Mouse (Mus musculus) heart, postnatal 25 days (tissue): ENCODE data around the gene Wipf2. TPM values are rescaled to one million over a fixed set of nuclear protein-coding genes. Genes with fewer than 3 reads are reported as not detected.

Experiments used
- DNase-seq: peaks from one replicate; pipeline ENCODE4 v3.0.0; 2022; ENCODE audit warnings: low spot score
- intact Hi-C: fragments of 180-260 bp; cut with DNase I; formaldehyde crosslinking; loops from one replicate; pipeline ENCODE4 v1.15.1; 2025
- total RNA-seq, 2 experiments: library from RNA; stranded (reverse); gene quantifications; 2 replicates each; pipeline ENCODE4 v1.2.3; 2021

The Wipf2 gene
- total RNA-seq, 2 experiments from 2014 or later: 7.8 to 11.2 TPM

- intact Hi-C loops: no loop called here
- DNase-seq: no peak
Observed at GRCm38 (mm10) chr11:98939084-98939952, 75.9 kb downstream of the Wipf2 start.

DNA sequence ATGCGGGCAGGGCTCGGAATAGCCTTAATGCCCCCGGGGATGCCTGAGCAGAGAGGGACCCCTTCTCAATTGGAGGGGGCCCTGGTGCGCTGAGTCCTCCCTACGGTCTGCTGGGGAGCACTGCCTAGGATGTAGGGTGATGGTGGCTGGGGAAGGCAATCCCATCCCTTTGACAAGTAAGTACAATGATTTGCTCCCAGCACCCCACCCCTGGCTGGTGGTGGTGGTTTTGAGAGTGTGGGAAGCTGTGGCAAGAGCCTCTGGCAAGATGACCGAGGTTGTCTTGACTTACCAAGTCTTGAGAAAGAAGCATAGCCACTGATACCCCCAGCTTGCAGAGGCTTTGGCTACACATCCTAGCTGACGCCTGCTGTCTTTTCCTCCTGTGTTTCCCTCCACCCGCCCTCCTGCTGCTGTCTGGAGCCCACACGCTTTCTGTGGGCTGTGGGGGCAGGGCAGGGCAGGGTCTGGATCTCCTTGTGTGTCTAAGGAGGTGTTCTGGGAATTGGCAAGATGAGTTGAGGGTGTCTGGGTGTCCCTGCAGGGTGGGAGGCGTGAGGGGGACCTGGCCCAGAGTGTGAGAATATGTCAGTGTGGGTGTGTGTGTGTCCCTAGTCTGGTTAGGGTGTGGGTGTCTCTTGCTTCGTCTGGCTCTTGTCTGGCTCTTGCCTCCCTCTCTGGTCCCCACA, 76.7 kb downstream of the Wipf2 start:
- intact Hi-C loops: no loop called here
- DNase-seq: no peak

DNA sequence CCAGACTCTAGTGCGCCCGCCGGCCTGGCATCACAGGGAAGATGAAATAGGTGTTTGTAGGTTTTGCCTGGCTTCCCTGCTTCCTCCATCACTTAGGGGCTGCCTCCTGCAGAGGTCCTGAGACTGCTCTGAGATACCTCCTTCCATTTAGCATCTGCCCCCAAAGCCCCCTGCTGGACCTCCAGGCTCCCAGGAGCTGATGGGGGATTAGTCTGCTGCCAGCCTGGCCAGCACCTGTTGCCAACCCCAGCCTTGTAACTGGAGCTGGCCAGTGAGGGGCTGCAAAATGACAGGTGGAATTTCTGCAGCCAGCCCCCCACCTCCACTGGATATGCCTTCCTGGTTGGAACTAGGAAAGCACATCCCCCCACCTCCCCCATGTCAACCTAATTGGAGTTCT, 77.3 kb downstream of the Wipf2 start:
- no peak for DNase-seq
- intact Hi-C loops: no loop called here

DNA sequence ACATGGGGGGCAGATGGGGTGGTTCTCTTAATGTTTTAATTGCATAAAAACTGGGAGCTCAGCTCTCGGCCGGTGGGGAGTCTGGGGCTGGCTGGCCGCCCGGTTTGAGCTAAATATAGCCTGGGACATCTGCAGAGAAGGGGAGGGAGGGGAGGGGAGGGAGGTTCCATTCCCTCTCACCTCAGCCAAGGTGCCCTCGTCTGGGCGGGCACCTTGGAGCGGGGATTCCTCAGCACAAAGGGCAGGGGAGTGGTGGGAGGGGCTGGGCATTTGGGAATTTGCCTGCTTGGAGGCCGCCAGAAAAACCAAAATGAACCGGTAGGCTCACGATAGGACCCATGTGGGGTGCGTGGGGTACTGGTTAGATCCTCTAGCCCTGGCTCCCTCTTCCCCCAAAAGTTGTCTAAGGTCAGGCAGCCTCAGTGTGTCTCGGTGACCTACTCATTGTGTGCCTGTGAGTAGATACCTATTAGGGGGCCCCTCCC, 77.9 kb downstream of the Wipf2 start:
- intact Hi-C loops: no loop called here
- no peak for DNase-seq

- peak; percentile 79 for DNase-seq
- intact Hi-C loops: loop anchor here (2.0 kb wide), 1 partner anchor 21 kb away; no protein-coding TSS in a partner anchor
Observed at GRCm38 (mm10) chr11:98941826-98942550, 78.5 kb downstream of the Wipf2 start.

DNA sequence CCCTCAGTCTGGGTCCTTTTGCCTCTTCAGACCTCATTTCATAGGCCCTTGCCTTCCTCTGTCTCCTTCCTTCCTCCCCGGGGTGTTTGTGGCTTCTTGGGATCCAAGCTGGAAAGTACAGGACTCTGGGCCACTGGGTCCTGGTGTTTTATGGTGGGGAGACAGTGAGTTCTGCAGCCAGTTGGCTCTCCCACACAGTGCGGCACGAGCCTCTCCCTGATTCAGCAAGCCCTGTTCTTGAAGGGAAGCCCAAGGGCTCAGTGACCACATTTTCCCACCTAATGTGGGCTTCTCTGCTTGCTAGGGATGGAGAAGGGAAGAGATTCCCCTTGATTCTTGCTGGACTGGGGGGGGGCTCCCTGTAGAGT, 79.1 kb downstream of the Wipf2 start:
- intact Hi-C loops: loop anchor here (2.0 kb wide), 1 partner anchor 20 kb away; no protein-coding TSS in a partner anchor
- DNase-seq: no peak

- DNase-seq: peak; percentile 74
- intact Hi-C loops: loop anchor here (2.0 kb wide), 1 partner anchor 20 kb away; no protein-coding TSS in a partner anchor
Observed at GRCm38 (mm10) chr11:98942923-98943641, 79.6 kb downstream of the Wipf2 start.

GRCm38 (mm10) chr11:98943741-98944461, 80.5 kb downstream of the Wipf2 start:
- no peak for DNase-seq
- intact Hi-C loops: loop anchor here (2.0 kb wide), 1 partner anchor 19 kb away; no protein-coding TSS in a partner anchor

- intact Hi-C loops: no loop called here
- no peak for DNase-seq
Observed at GRCm38 (mm10) chr11:98944897-98945604, 81.6 kb downstream of the Wipf2 start.

DNA sequence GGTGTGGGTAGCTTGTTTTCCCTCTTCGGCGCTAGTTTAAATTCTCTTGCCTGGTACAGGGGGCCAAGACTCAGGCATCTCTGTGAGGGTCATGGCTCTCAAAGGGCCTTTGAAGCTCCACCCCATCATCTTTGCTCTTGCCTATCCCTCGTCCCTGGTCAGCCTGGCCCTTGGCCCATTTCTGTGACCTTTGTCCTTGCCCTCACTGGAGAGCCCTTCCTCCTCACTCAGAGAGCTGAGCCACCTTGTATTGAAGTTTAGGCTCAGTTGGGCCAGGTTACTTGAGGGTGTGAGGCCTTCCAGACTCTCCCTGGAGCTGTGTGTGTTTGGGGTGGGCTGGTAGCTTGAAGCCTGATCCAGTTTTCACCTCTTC, 82.2 kb downstream of the Wipf2 start:
- DNase-seq: no peak
- intact Hi-C loops: no loop called here

- intact Hi-C loops: no loop called here
- DNase-seq: no peak
Observed at GRCm38 (mm10) chr11:98947969-98948569, 84.6 kb downstream of the Wipf2 start.

DNA sequence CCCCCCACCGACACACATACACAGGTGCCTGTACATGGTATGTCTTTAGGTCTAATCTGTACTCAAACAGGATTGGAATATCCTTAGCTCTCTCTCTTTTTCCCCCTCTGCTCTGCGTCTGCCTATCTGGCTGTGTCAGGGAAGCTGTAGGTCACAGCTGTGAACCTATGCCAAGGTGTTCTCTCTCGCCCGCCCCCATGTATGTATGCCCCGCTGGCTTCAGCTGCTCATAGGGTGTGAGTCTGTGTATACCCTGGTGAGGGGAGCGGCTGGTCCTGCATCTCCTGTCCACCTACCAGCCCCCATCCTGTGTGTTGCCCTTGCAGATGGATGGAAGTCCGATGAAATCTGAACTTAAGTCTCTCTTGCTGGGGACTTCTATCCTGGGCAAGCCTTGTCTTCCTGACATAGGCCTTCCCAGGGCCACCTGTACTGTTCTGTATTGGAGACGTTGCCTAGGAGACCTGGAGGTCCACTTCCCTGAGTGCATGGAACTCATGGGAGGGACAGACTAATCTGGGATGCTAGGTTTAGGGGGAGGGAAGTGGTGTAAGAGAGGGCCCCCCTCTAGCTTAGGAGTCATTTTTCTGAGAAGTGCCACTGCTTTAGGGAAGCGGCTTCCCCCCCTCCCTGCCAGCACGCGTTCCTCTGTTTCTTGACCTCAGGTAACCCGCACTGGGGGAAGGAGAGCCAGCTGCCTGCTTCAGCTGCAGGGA, 86.0 kb downstream of the Wipf2 start:
- intact Hi-C loops: no loop called here
- no peak for DNase-seq

DNA sequence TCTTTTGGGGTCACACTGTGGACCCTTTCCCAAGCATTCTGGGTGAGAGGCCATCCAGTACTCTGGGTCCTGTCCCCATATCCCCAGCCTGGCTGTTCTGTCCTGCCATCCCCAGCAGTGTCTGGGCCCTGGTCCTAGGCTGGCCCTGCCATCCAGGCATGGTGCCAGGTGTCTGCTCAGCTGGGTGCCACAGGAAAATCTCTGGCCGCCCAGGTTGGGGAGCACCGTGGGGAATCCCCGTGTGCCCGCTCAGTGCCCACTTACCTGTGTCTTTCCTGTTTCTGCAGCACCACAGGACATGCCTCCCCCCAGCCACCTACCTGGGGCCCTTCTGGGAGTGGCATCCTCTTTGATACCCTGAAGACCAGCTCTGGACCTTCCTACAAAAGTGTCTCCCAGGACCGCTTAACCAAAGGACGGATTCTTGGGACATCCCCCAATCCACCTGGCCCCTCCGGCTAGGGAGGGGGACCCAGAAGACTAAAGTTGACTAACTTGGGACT, 86.6 kb downstream of the Wipf2 start:
- no peak for DNase-seq
- intact Hi-C loops: no loop called here

- no peak for DNase-seq
Observed at GRCm38 (mm10) chr11:98950484-98950883, 87.0 kb downstream of the Wipf2 start.

DNA sequence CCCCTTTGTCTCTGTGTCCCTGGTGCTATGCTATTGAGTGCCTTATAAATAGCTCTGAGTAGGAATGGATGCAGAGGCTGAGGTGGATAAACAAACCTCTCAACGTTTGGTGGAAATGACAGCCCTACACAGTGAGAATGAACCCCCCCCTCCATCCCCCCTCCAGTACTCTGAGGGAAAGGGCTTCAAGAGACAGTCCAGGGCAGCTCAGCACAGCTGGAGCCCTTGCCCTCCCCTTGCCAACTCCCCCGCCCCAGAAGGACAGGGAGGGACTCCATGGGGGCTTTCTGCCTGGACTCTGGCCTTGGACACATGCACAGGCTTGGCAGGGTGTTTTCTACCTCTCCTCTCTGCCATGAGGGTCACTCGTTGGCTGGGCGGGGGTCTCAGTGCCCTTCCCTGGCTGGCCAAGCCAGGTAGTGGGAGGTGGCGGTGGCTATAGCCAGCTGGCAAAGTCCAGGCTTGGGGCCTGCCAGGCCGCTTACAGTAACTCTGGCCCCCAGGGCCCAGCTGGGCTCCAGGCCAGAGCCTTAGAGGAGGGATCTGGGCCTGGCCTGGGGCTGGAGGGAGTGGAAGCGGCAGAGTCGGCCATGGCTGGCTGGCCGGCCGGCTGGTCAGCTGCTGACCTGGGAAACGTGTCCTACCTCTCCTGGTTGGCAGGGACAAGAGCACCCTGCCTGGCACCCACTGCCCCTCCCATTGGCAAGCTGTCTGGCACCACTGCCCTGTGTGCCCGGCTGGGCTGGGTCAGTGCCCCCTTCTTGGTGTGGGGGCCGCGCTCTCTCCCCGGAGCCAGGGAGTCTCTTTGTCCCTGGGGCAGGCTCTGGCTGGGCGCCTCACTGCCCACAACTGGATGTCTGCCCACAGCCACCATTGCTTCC, 87.8 kb downstream of the Wipf2 start:
- DNase-seq: peak; percentile 90
- intact Hi-C loops: no loop called here

More at GRCm38 (mm10) chr11:98950484-98950883, 87.0 kb downstream of the Wipf2 start:
- intact Hi-C loops: no loop called here

DNA sequence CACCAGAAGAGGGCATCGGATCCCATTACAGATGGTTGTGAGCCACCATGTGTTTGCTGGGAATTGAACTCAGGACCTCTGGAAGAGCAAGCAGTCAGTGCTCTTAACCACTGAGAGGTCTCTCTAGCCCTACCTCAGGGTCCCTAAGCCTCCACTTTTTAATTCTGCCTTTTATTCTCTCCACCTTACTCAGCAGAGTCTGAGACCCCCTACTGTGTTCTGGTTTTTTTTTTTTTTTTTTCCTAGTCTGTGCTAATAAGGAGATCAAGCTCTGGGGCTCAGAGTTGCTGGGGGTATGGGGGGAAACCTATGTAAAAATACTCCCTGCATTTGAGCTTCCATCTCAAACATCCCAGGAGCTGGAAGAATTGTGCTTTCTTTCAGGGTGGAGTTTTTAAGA, 88.7 kb downstream of the Wipf2 start:
- DNase-seq: no peak
- intact Hi-C loops: no loop called here
